Mouse (Mus musculus) liver, postnatal 0 days (tissue): ENCODE measurements around the gene Sorl1. TPM values are rescaled to one million over a fixed set of nuclear protein-coding genes. Genes with fewer than 3 reads are reported as not detected.
"Not testable (repeated sequence)": the region's sequence is repeated elsewhere in the genome, so short reads cannot be mapped to it uniquely, and the experiment has no call there.

Experiments used
- ATAC-seq: fragments of 200-750 bp; cut with Nextera tagmentation; 2 replicates; pipeline ENCODE4 v1.8.0; 2017; ENCODE audit warnings: mild to moderate bottlenecking, moderate library complexity
- DNase-seq: peaks from one replicate; pipeline ENCODE4 v3.0.0-alpha.2; 2016
- H3K27ac ChIP-seq: fragments of 300-500 bp; sonication (generic); 2 replicates; pipeline ENCODE4 v1.5.1; 2014; ENCODE audit warnings: antibody characterized with exemption, moderate library complexity, mild to moderate bottlenecking, low read depth
- H3K27me3 ChIP-seq: fragments of 300-500 bp; sonication (generic); 2 replicates; pipeline ENCODE4 v1.6.1; 2014; ENCODE audit warnings: low read length, control low read depth, mixed read lengths; ENCODE audit not compliant: insufficient read depth
- H3K36me3 ChIP-seq: fragments of 300-500 bp; sonication (generic); replicated peaks from 2 replicates; pipeline ENCODE4 v1.6.1; 2014; ENCODE audit warnings: mild to moderate bottlenecking, control low read depth, low read length, moderate library complexity, mixed read lengths; ENCODE audit not compliant: insufficient read depth
- H3K4me1 ChIP-seq: fragments of 300-500 bp; sonication (generic); 2 replicates; pipeline ENCODE4 v1.6.1; 2014; ENCODE audit warnings: antibody characterized with exemption, mild to moderate bottlenecking, control low read depth; ENCODE audit not compliant: insufficient read depth
- H3K4me2 ChIP-seq: fragments of 300-500 bp; sonication (generic); 2 replicates; pipeline ENCODE4 v1.6.1; 2014; ENCODE audit warnings: low read depth, mild to moderate bottlenecking, low read length, moderate library complexity, mixed read lengths
- H3K4me3 ChIP-seq: fragments of 300-500 bp; sonication (generic); 2 replicates; pipeline ENCODE4 v1.5.1; 2014; ENCODE audit warnings: low read depth, low read length
- H3K9ac ChIP-seq: fragments of 300-500 bp; sonication (generic); replicated peaks from 2 replicates; pipeline ENCODE4 v1.6.1; 2014; ENCODE audit warnings: mild to moderate bottlenecking, moderate library complexity
- H3K9me3 ChIP-seq: fragments of 300-500 bp; sonication (generic); 2 replicates; pipeline ENCODE4 v1.6.1; 2016; ENCODE audit warnings: mild to moderate bottlenecking, control low read depth, low read length, mixed read lengths
- CTCF ChIP-seq: sonication (generic); IDR thresholded peaks from 2 replicates; pipeline ENCODE4 v1.5.1; 2016; ENCODE audit warnings: antibody characterized with exemption, low read depth
- EP300 ChIP-seq: IDR thresholded peaks from 2 replicates; pipeline ENCODE4 v1.6.1; 2016; ENCODE audit warnings: antibody characterized with exemption, low read depth, mild to moderate bottlenecking
- WGBS: fragments of 180-500 bp; shearing (Covaris S2); extraction: QIAGEN DNeasy Blood & Tissue Kit; methylation state at CpG from one replicate; pipeline ENCODE4 v1.1.7; 2014; ENCODE audit not compliant: insufficient replicate concordance; 5-methylcytosine and 5-hydroxymethylcytosine counted together
- polyA plus RNA-seq: library from polyadenylated mRNA; unstranded; fragments of >200 nt; fragmentation: Nextera tagmentation; extraction: Ambion mirVana; gene quantifications from 2 replicates; pipeline ENCODE4 v1.2.1, GENCODE M21; 2015

Sorl1 gene
- polyA plus RNA-seq, 1 experiment from 2014 or later = 3.0 TPM

- no peaks in the 10 kb centered on the region for H3K27me3 ChIP-seq
- 79% methylated on average over 6 of the region's 6 CpGs for WGBS
- no peaks in the 10 kb centered on the region for H3K4me1 ChIP-seq
Measured at GRCm38 (mm10) chr9:42070856-42071255, 53.2 kb downstream of the Sorl1 start.

GRCm38 (mm10) chr9:42069471-42069870 is 54.6 kb downstream of the Sorl1 start:
- Histone ChIP-seq H3K27ac (no peak overlapping the region), H3K4me2 (no peak overlapping the region), H3K36me3 (no peaks in the 10 kb centered on the region), H3K27me3 (no peaks in the 10 kb centered on the region), H3K4me1 (no peaks in the 10 kb centered on the region), H3K4me3 (no peak overlapping the region), H3K9ac (no peak overlapping the region), H3K9me3 (no peaks in the 10 kb centered on the region)
- DNase-seq (no peak), ATAC-seq (no peak)
- 70% methylated on average over 5 of the region's 5 CpGs for WGBS
- TF ChIP-seq CTCF = no peak
- TF ChIP-seq EP300 = no peak

More at GRCm38 (mm10) chr9:42070856-42071255, 53.2 kb downstream of the Sorl1 start:
- no peaks in the 10 kb centered on the region for H3K36me3 ChIP-seq
- ATAC-seq = no peak
- H3K9me3 ChIP-seq = no peaks in the 10 kb centered on the region
- no peak overlapping the region for H3K4me2 ChIP-seq
- no peak for TF ChIP-seq CTCF
- no peak for TF ChIP-seq EP300
- H3K9ac ChIP-seq = no peak overlapping the region
- no peak overlapping the region for H3K27ac ChIP-seq
- no peak for DNase-seq
- no peak overlapping the region for H3K4me3 ChIP-seq

GRCm38 (mm10) chr9:42067950-42068349 is 56.1 kb downstream of the Sorl1 start:
- Histone ChIP-seq H3K9ac (no peak overlapping the region), H3K36me3 (no peaks in the 10 kb centered on the region), H3K4me1 (no peaks in the 10 kb centered on the region), H3K4me3 (no peak overlapping the region), H3K4me2 (no peak overlapping the region), H3K27ac (no peak overlapping the region), H3K27me3 (no peaks in the 10 kb centered on the region), H3K9me3 (no peaks in the 10 kb centered on the region)
- ATAC-seq (no peak), DNase-seq (no peak)
- TF ChIP-seq EP300 = no peak
- no peak for TF ChIP-seq CTCF
- WGBS = 79% methylated on average over 9 of the region's 9 CpGs

DNA sequence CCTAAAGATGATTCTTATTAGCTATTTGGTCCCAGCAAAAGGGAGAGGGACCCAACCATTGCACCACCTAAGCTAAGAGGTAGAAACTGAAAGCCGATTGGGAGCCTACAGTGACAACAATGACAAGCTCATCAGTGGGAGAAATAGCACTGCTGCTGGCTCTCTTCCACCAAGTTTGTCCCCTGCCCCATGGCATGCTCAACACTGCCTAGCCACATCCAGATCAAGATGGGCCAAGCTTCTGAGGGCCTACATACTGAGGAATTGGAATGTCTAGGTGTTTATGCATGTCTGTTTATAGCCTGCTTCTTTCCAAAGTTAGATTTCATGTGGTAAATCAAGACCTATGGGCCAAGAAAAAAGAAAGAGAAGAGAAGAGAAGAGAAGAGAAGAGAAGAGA is 58.3 kb downstream of the Sorl1 start:
- DNase-seq = no peak

GRCm38 (mm10) chr9:42063391-42063790 is 60.7 kb downstream of the Sorl1 start:
- no peak for TF ChIP-seq CTCF
- no peak for TF ChIP-seq EP300
- H3K4me2 ChIP-seq = no peak overlapping the region
- H3K4me1 ChIP-seq = no peaks in the 10 kb centered on the region
- no peak overlapping the region for H3K9ac ChIP-seq
- ATAC-seq (no peak), DNase-seq (no peak)
- H3K36me3 ChIP-seq = no peaks in the 10 kb centered on the region
- no peaks in the 10 kb centered on the region for H3K9me3 ChIP-seq
- no peaks in the 10 kb centered on the region for H3K27me3 ChIP-seq
- H3K27ac ChIP-seq = no peak overlapping the region
- H3K4me3 ChIP-seq = no peak overlapping the region
- WGBS = 74% methylated on average over 4 of the region's 4 CpGs

More for the DNA sequence above, 58.3 kb downstream of the Sorl1 start:
- ATAC-seq = no peak
- no peak for TF ChIP-seq EP300
- Histone ChIP-seq H3K36me3 (no peaks in the 10 kb centered on the region), H3K27me3 (no peaks in the 10 kb centered on the region), H3K4me2 (no peak overlapping the region), H3K9me3 (no peaks in the 10 kb centered on the region), H3K9ac (no peak overlapping the region), H3K4me3 (no peak overlapping the region), H3K4me1 (no peaks in the 10 kb centered on the region), H3K27ac (no peak overlapping the region)
- 68% methylated on average over 1 of the region's 1 CpGs for WGBS

DNA sequence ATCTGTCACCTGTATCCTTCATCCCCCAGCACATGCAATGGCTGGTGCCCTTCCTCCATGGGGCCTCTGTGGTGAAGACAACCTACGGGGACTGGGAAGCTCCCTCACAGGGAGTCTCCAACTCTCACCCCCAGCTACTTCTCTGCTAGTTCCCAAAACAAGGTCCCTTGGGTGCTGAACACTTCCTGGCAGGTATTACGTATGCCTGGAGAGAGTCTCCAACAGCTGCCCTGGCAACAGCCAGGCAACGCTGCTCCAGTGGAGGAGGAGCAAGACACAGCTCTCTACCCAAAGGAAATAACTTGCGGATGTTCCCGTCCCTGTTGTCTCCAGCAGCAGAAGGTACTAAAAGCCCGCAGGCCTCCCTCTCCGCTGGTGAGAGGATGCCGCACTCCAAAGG is 61.8 kb downstream of the Sorl1 start:
- no peak for ATAC-seq

DNA sequence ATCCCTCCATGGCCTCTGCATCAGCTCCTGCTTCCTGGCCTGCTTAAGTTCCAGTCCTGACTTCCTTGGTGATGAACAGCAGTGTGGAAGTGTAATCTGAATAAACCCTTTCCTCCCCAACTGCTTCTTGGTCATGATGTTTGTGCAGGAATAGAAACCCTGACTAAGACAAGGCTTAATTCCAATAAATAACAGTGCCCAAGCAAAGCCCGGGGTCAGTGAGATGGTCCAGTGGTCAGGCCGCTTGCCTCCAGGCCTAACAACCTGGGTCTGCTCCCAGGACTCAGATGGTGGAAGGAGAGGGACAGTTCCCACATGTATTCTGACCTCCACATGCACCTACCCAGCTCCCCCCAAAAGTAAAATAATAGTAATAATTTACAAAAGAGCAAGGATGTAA is 65.1 kb downstream of the Sorl1 start:
- H3K4me3 ChIP-seq, H3K27me3 ChIP-seq, H3K36me3 ChIP-seq, ATAC-seq, H3K4me1 ChIP-seq, DNase-seq, H3K4me2 ChIP-seq, H3K9me3 ChIP-seq, H3K27ac ChIP-seq, H3K9ac ChIP-seq: not testable (repeated sequence)
- WGBS = 75% methylated on average over 2 of the region's 2 CpGs

More for the DNA sequence above, 61.8 kb downstream of the Sorl1 start:
- WGBS = 85% methylated on average over 8 of the region's 8 CpGs
- no peak for DNase-seq
- TF ChIP-seq CTCF (no peak), EP300 (no peak)
- Histone ChIP-seq H3K27me3 (no peaks in the 10 kb centered on the region), H3K4me3 (no peak overlapping the region), H3K4me2 (no peak overlapping the region), H3K9me3 (no peaks in the 10 kb centered on the region), H3K9ac (no peak overlapping the region), H3K36me3 (no peaks in the 10 kb centered on the region), H3K27ac (no peak overlapping the region), H3K4me1 (no peaks in the 10 kb centered on the region)
